Mouse (Mus musculus) liver, embryonic 14.5 days (tissue): ENCODE results near the gene Pank2.

Source experiments
- CTCF ChIP-seq: IDR thresholded peaks from 2 replicates; pipeline ENCODE4 v1.5.1; 2016; ENCODE audit warnings: antibody characterized with exemption, low read depth, control low read depth
- EP300 ChIP-seq: IDR thresholded peaks from 2 replicates; pipeline ENCODE4 v1.6.1; 2016; ENCODE audit warnings: antibody characterized with exemption, low read depth

GRCm38 (mm10) chr2:131300485-131300884, 38.2 kb downstream of the Pank2 start:
- no peak for TF ChIP-seq CTCF
- TF ChIP-seq EP300, result no peak
